Mouse (Mus musculus) intestine, embryonic 16.5 days (tissue): ENCODE measurements around the gene Lpar6. TPM values are rescaled to one million over a fixed set of nuclear protein-coding genes. Genes with fewer than 3 reads are reported as not detected.

Source experiments
- ATAC-seq: fragments of 200-750 bp; cut with Nextera tagmentation; 2 replicates; pipeline ENCODE4 v1.8.0; 2017; ENCODE audit warnings: moderate TSS enrichment, moderate library complexity
- H3K27ac ChIP-seq: fragments of 300-500 bp; sonication (generic); 2 replicates; pipeline ENCODE4 v1.5.1; 2014; ENCODE audit warnings: mild to moderate bottlenecking, low read length
- H3K27me3 ChIP-seq: fragments of 300-500 bp; sonication (generic); replicated peaks from 2 replicates; pipeline ENCODE4 v1.6.1; 2014; ENCODE audit warnings: low read length, control low read depth, mixed read lengths; ENCODE audit not compliant: control insufficient read depth, insufficient read depth
- H3K36me3 ChIP-seq: fragments of 300-500 bp; sonication (generic); 2 replicates; pipeline ENCODE4 v1.6.1; 2014; ENCODE audit warnings: low read length, control low read depth; ENCODE audit not compliant: control insufficient read depth, insufficient read depth
- H3K4me1 ChIP-seq: fragments of 300-500 bp; sonication (generic); 2 replicates; pipeline ENCODE4 v1.6.1; 2014; ENCODE audit warnings: low read length, control low read depth, mixed read lengths; ENCODE audit not compliant: control insufficient read depth, insufficient read depth
- H3K4me2 ChIP-seq: fragments of 300-500 bp; sonication (generic); 2 replicates; pipeline ENCODE4 v1.6.1; 2014; ENCODE audit warnings: low read depth, low read length, control low read depth
- H3K4me3 ChIP-seq: fragments of 300-500 bp; sonication (generic); 2 replicates; pipeline ENCODE4 v1.5.1; 2014; ENCODE audit warnings: mild to moderate bottlenecking, low read length
- H3K9ac ChIP-seq: fragments of 300-500 bp; sonication (generic); 2 replicates; pipeline ENCODE4 v1.6.1; 2014; ENCODE audit warnings: low read depth, low read length
- H3K9me3 ChIP-seq: fragments of 300-500 bp; sonication (generic); 2 replicates; pipeline ENCODE4 v1.6.1; 2016; ENCODE audit warnings: low read length, control low read depth; ENCODE audit not compliant: control insufficient read depth
- WGBS: fragments of 180-500 bp; shearing (Covaris S2); extraction: QIAGEN DNeasy Blood & Tissue Kit; methylation state at CpG from one replicate; pipeline ENCODE4 v1.1.7; 2014; 5-methylcytosine and 5-hydroxymethylcytosine counted together
- polyA plus RNA-seq: library from polyadenylated mRNA; unstranded; fragments of >200 nt; fragmentation: Nextera tagmentation; extraction: Ambion mirVana; gene quantifications from 2 replicates; pipeline ENCODE4 v1.2.1, GENCODE M21; 2015

Lpar6 gene
- polyA plus RNA-seq, 1 experiment from 2014 or later: 13.0 TPM

GRCm38 (mm10) chr14:73253453-73254251 lies 16.0 kb downstream of the Lpar6 start:
- WGBS: 44% methylated on average over 6 of the region's 6 CpGs
- Histone ChIP-seq H3K4me2 (0 out of 2 replicates have a peak overlapping the region, but pooled peaks have one; percentile 5), H3K9me3 (no peaks in the 10 kb centered on the region), H3K9ac (no peak overlapping the region), H3K27me3 (no peaks in the 10 kb centered on the region), H3K27ac (peak overlapping the region; percentile 93), H3K4me3 (no peak overlapping the region), H3K36me3 (no peaks in the 10 kb centered on the region), H3K4me1 (peaks cover 5% of the 10 kb centered on the region; the same call in 1 of the 2 replicates)
- peak; percentile 98 for ATAC-seq

DNA sequence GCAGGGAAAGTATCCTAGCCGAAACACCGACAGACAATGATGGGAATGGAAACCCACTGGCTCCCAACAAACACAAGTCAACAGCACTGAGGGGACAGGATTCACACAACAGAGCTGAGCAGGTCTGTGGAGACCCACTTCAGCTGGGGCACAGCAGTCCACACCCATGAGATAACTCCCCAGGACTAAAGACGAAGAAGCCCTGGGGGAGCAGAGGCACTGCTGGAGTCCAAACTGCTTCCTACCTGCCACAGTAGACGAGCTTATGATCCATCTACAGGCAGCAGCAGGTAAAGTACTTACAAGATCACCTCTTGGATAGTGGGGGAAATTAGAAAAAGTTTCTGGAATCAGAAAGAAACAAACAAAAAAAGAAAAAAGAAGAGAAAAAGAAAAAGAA lies 16.7 kb downstream of the Lpar6 start:
- Histone ChIP-seq H3K27me3 (no peaks in the 10 kb centered on the region), H3K9me3 (no peaks in the 10 kb centered on the region), H3K4me2 (no peak overlapping the region), H3K36me3 (no peaks in the 10 kb centered on the region), H3K27ac (peak overlapping the region; percentile 93), H3K9ac (no peak overlapping the region), H3K4me1 (peaks cover 5% of the 10 kb centered on the region; the same call in 1 of the 2 replicates), H3K4me3 (no peak overlapping the region)
- peak; percentile 50 for ATAC-seq
- WGBS: 65% methylated on average over 4 of the region's 4 CpGs

- no peak overlapping the region for H3K4me3 ChIP-seq
- no peak overlapping the region for H3K27ac ChIP-seq
- no peak overlapping the region for H3K9ac ChIP-seq
- no peak overlapping the region for H3K4me2 ChIP-seq
- H3K9me3 ChIP-seq: no peaks in the 10 kb centered on the region
- 68% methylated on average over 3 of the region's 3 CpGs for WGBS
- no peak for ATAC-seq
- H3K4me1 ChIP-seq: peaks cover 5% of the 10 kb centered on the region; the same call in 1 of the 2 replicates
- H3K36me3 ChIP-seq: no peaks in the 10 kb centered on the region
- H3K27me3 ChIP-seq: no peaks in the 10 kb centered on the region
Observed at GRCm38 (mm10) chr14:73255426-73255970, 17.8 kb downstream of the Lpar6 start.

- no peak for ATAC-seq
- Histone ChIP-seq H3K4me2 (no peak overlapping the region), H3K9me3 (no peaks in the 10 kb centered on the region), H3K36me3 (no peaks in the 10 kb centered on the region), H3K9ac (no peak overlapping the region), H3K27ac (no peak overlapping the region), H3K4me1 (peaks cover 5% of the 10 kb centered on the region; the same call in 1 of the 2 replicates), H3K4me3 (no peak overlapping the region), H3K27me3 (no peaks in the 10 kb centered on the region)
- 64% methylated on average over 7 of the region's 7 CpGs for WGBS
Observed at GRCm38 (mm10) chr14:73257348-73257747, 19.7 kb downstream of the Lpar6 start.

GRCm38 (mm10) chr14:73258181-73258580 lies 20.5 kb downstream of the Lpar6 start:
- no peaks in the 10 kb centered on the region for H3K27me3 ChIP-seq
- no peak overlapping the region for H3K27ac ChIP-seq
- no peak for ATAC-seq
- H3K9ac ChIP-seq: no peak overlapping the region
- WGBS: 58% methylated on average over 4 of the region's 4 CpGs
- no peaks in the 10 kb centered on the region for H3K4me1 ChIP-seq
- H3K4me2 ChIP-seq: no peak overlapping the region
- H3K9me3 ChIP-seq: no peaks in the 10 kb centered on the region
- no peak overlapping the region for H3K4me3 ChIP-seq
- no peaks in the 10 kb centered on the region for H3K36me3 ChIP-seq

DNA sequence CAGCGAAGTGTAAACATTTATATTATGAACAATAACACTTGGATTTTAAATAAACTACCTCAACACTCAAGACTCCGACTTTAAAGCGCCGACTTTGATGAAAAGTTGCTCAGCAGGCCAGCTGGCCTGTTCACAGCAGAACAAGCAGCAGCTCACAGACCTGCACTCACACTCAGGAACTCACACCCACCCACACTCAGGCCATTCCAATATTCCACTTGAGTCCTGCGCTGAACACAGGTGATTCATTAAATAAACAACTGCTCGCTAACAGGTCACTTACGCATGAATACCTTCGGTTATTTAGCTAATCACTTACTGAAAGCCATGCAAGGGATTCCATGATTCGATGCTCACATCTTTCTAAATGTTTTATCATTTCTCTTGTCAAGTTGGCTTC lies 24.5 kb downstream of the Lpar6 start:
- H3K27ac ChIP-seq: no peak overlapping the region
- H3K4me2 ChIP-seq: no peak overlapping the region
- no peaks in the 10 kb centered on the region for H3K36me3 ChIP-seq
- WGBS: 85% methylated on average over 9 of the region's 9 CpGs
- H3K27me3 ChIP-seq: no peaks in the 10 kb centered on the region
- no peak overlapping the region for H3K9ac ChIP-seq
- H3K4me3 ChIP-seq: no peak overlapping the region
- H3K9me3 ChIP-seq: no peaks in the 10 kb centered on the region; the same call in 1 of the 2 replicates
- no peaks in the 10 kb centered on the region for H3K4me1 ChIP-seq
- no peak for ATAC-seq

- 85% methylated on average over 3 of the region's 3 CpGs for WGBS
Observed at GRCm38 (mm10) chr14:73266166-73266565, 28.5 kb downstream of the Lpar6 start.

GRCm38 (mm10) chr14:73271807-73272206 lies 34.1 kb downstream of the Lpar6 start:
- no peak overlapping the region for H3K4me3 ChIP-seq
- no peak overlapping the region for H3K4me2 ChIP-seq
- H3K27ac ChIP-seq: no peak overlapping the region
- no peak for ATAC-seq
- WGBS: 76% methylated on average over 5 of the region's 5 CpGs
- H3K9me3 ChIP-seq: no peaks in the 10 kb centered on the region
- no peaks in the 10 kb centered on the region for H3K36me3 ChIP-seq
- H3K9ac ChIP-seq: no peak overlapping the region
- H3K4me1 ChIP-seq: no peaks in the 10 kb centered on the region; the same call in 1 of the 2 replicates
- no peaks in the 10 kb centered on the region for H3K27me3 ChIP-seq

More at GRCm38 (mm10) chr14:73266166-73266565, 28.5 kb downstream of the Lpar6 start:
- no peak for ATAC-seq
- Histone ChIP-seq H3K27me3 (no peaks in the 10 kb centered on the region), H3K9ac (no peak overlapping the region), H3K4me3 (no peak overlapping the region), H3K9me3 (no peaks in the 10 kb centered on the region; the same call in 1 of the 2 replicates), H3K27ac (no peak overlapping the region), H3K36me3 (no peaks in the 10 kb centered on the region), H3K4me1 (no peaks in the 10 kb centered on the region; the same call in 1 of the 2 replicates), H3K4me2 (no peak overlapping the region)

DNA sequence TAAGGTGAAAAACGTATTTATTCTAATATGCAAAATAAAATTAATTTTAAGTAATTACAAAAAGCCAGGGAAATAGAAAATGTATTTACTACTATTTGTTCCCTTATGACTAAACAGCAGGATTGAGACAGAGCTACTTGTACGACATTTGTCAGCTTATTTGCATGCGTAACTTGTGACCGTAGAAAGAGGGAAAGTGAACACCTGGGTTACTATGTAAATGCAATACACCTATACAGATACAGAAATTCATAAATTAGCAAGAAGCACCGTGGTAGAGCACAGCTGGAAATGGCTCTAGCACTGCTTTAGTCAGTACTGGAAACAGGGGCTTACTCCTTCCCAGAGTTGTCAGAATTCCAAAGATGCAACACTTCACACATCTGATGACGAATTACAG lies 41.4 kb downstream of the Lpar6 start:
- Histone ChIP-seq H3K27ac (no peak overlapping the region), H3K4me3 (no peak overlapping the region), H3K36me3 (no peaks in the 10 kb centered on the region), H3K9ac (no peak overlapping the region), H3K4me2 (no peak overlapping the region), H3K4me1 (no peaks in the 10 kb centered on the region), H3K9me3 (no peaks in the 10 kb centered on the region), H3K27me3 (no peaks in the 10 kb centered on the region)
- WGBS: 81% methylated on average over 6 of the region's 6 CpGs
- ATAC-seq: no peak
